ENCODE assay signal across 9 mouse cellular contexts in the genomic region with DNA sequence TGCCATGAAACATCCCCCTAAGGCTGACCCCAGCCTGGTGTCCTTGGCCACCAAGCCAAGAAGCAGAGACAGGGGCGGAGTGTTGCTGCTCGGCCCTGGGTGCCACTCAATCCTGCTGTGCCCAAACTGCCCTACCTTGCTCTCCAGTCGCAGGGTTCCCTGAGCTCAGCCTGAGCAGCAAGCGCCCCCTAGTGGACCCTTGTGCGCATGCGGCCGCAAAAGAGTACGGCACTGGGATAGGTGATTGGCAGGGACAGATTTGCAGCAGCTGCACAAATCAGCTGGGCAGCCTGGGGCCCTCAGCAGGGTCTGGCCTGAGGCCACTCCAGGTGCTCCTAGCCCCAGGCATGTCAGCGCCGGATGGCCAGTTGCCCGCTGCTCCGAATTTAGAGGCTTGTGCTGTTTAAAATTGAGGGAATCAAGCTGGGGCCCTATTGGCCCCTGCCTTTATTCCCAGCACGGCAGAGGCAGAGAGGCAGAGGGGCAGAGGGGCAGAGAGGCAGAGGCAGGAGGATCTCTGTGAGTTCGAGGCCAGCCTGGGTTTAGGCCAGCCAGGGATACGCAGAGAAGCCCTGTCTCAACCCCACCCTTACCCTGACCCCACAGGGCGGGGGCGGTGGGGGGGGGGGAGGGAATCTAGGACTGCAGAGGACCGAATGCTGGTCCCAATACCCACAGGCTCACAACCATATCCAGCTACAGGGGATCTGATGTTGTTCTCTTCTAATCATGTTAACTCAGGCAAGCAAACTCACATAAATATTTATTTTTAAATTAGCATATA. TPM values are rescaled to one million over a fixed set of nuclear protein-coding genes. Genes with fewer than 3 reads are reported as not detected.
DNase-seq lines count a peak whose midpoint lies in the region; ATAC-seq lines count a peak whose summit lies in the region.
"Had no signal": no experiment of that assay in that cellular context is flagged by ENCODE, and none has a peak within 500 bp of the region (broad histone marks: within the 10 kb centered on the region; RNA-seq: fewer than 3 reads in every experiment).

No protein-coding gene starts in this region.

- peaks cover 70% of the 10 kb centered on the region for H3K27me3 ChIP-seq in forebrain, embryonic 16.5 days (replicated peaks; ENCODE audit: control insufficient read depth, insufficient read depth, low read length)
- peaks cover 69% of the 10 kb centered on the region for H3K27me3 ChIP-seq in limb, embryonic 12.5 days
- peaks cover 73% of the 10 kb centered on the region for H3K27me3 ChIP-seq in midbrain, embryonic 12.5 days

- peak; percentile 33; the same call in 1 of the 2 replicates for ATAC-seq in forebrain, embryonic 16.5 days
- peak; percentile 80 for ATAC-seq in limb, embryonic 12.5 days (ENCODE audit: insufficient number of reproducible peaks, insufficient read depth, low FRiP score, low TSS enrichment, low read depth)
- peak; percentile 84 for ATAC-seq in midbrain, embryonic 12.5 days (ENCODE audit: low FRiP score, low read depth)

- no peak overlapping the region for H3K4me2 ChIP-seq in forebrain, embryonic 16.5 days (ENCODE audit: low read length)
- no peak overlapping the region for H3K4me2 ChIP-seq in limb, embryonic 12.5 days
- H3K4me2 ChIP-seq in midbrain, embryonic 12.5 days (replicated peaks), result no peak overlapping the region
- H3K4me2 ChIP-seq: embryonic facial prominence, embryonic 13.5 days had no signal

- H3K9ac ChIP-seq in forebrain, embryonic 16.5 days (replicated peaks; ENCODE audit: low read depth, low read length), result no peak overlapping the region
- H3K9ac ChIP-seq in limb, embryonic 12.5 days (replicated peaks), result no peak overlapping the region
- H3K9ac ChIP-seq in midbrain, embryonic 12.5 days (replicated peaks), result no peak overlapping the region
- H3K9ac ChIP-seq: embryonic facial prominence, embryonic 13.5 days had no signal

- no peaks in the 10 kb centered on the region for H3K36me3 ChIP-seq in forebrain, embryonic 16.5 days (ENCODE audit: control insufficient read depth, insufficient read depth)
- no peaks in the 10 kb centered on the region for H3K36me3 ChIP-seq in limb, embryonic 12.5 days
- H3K36me3 ChIP-seq in midbrain, embryonic 12.5 days, result no peaks in the 10 kb centered on the region
- H3K36me3 ChIP-seq: embryonic facial prominence, embryonic 13.5 days had no signal

- WGBS in forebrain, embryonic 16.5 days, result 22% methylated on average over 18 of the region's 18 CpGs
- WGBS in limb, embryonic 12.5 days, result 19% methylated on average over 16 of the region's 18 CpGs
- WGBS in midbrain, embryonic 12.5 days, result 22% methylated on average over 18 of the region's 18 CpGs

- H3K9me3 ChIP-seq in forebrain, embryonic 16.5 days (ENCODE audit: control insufficient read depth, low read length), result no peaks in the 10 kb centered on the region
- H3K9me3 ChIP-seq in limb, embryonic 12.5 days, result peaks cover 5% of the 10 kb centered on the region; the same call in 1 of the 2 replicates
- H3K9me3 ChIP-seq in midbrain, embryonic 12.5 days, result no peaks in the 10 kb centered on the region
- H3K9me3 ChIP-seq: embryonic facial prominence, embryonic 13.5 days had no signal

- no peak overlapping the region for H3K27ac ChIP-seq in forebrain, embryonic 16.5 days (ENCODE audit: low read length)
- no peak overlapping the region for H3K27ac ChIP-seq in limb, embryonic 12.5 days
- H3K27ac ChIP-seq in midbrain, embryonic 12.5 days (replicated peaks), result no peak overlapping the region
- H3K27ac ChIP-seq: embryonic facial prominence, embryonic 13.5 days had no signal

- no peaks in the 10 kb centered on the region for H3K4me1 ChIP-seq in forebrain, embryonic 16.5 days (replicated peaks; ENCODE audit: control insufficient read depth, insufficient read depth, low read length)
- peaks cover 9% of the 10 kb centered on the region; the same call in 1 of the 2 replicates for H3K4me1 ChIP-seq in limb, embryonic 12.5 days (replicated peaks)
- H3K4me1 ChIP-seq in midbrain, embryonic 12.5 days, result peaks cover 3% of the 10 kb centered on the region; the same call in 1 of the 2 replicates
- H3K4me1 ChIP-seq: embryonic facial prominence, embryonic 13.5 days had no signal

- peak; percentile 17 for DNase-seq in right cerebral cortex, adult 18-20 months
- no peak for DNase-seq in right cerebral cortex, postnatal 25 days
- peak; percentile 16 for DNase-seq in cerebellum, adult 11-12 months
- peak; percentile 78 for DNase-seq in induced T-regulatory cell, adult 2 months (ENCODE audit: low read depth)
- DNase-seq in spleen, postnatal 4 days (ENCODE audit: low spot score in 2 of 2), result peak; percentile 54 to 82

- H3K4me3 ChIP-seq in forebrain, embryonic 16.5 days (replicated peaks; ENCODE audit: low read length), result no peak overlapping the region
- H3K4me3 ChIP-seq in limb, embryonic 12.5 days (replicated peaks), result no peak overlapping the region
- no peak overlapping the region for H3K4me3 ChIP-seq in midbrain, embryonic 12.5 days
- H3K4me3 ChIP-seq: embryonic facial prominence, embryonic 13.5 days had no signal

RNA-seq across cellular contexts. Expression of gene Cdx2, which starts 13.8 kb away (rescaled TPM):
- polyA plus RNA-seq in forebrain, embryonic 16.5 days (2015; fragmentation: Nextera tagmentation; extraction: Ambion mirVana), result not detected in 2 replicates
- polyA plus RNA-seq in limb, embryonic 12.5 days (2016; fragmentation: Nextera tagmentation; extraction: Ambion mirVana), result not detected in 2 replicates
- not detected in 2 replicates for polyA plus RNA-seq in midbrain, embryonic 12.5 days (2016; fragmentation: Nextera tagmentation; extraction: Ambion mirVana)
- polyA plus RNA-seq: embryonic facial prominence, embryonic 13.5 days had no signal

RNA-seq across cellular contexts. Expression of gene Pdx1, which starts 23.6 kb away (rescaled TPM):
- not detected in 2 replicates for polyA plus RNA-seq in forebrain, embryonic 16.5 days (2015; fragmentation: Nextera tagmentation; extraction: Ambion mirVana)
- polyA plus RNA-seq in limb, embryonic 12.5 days (2016; fragmentation: Nextera tagmentation; extraction: Ambion mirVana), result not detected in 2 replicates
- polyA plus RNA-seq in midbrain, embryonic 12.5 days (2016; fragmentation: Nextera tagmentation; extraction: Ambion mirVana), result not detected in 2 replicates
- polyA plus RNA-seq: embryonic facial prominence, embryonic 13.5 days had no signal

RNA-seq across cellular contexts. Expression of gene Urad, which starts 28.9 kb away (rescaled TPM):
- not detected in 2 replicates for polyA plus RNA-seq in forebrain, embryonic 16.5 days (2015; fragmentation: Nextera tagmentation; extraction: Ambion mirVana)
- polyA plus RNA-seq in limb, embryonic 12.5 days (2016; fragmentation: Nextera tagmentation; extraction: Ambion mirVana), result not detected in 2 replicates
- polyA plus RNA-seq in midbrain, embryonic 12.5 days (2016; fragmentation: Nextera tagmentation; extraction: Ambion mirVana), result not detected in 2 replicates
- polyA plus RNA-seq: embryonic facial prominence, embryonic 13.5 days had no signal

Comparison
In these comparisons a context has a peak if more than half of its experiments do, and no peak if none do; other contexts are left out.
1. ATAC-seq: peak in every context shown above with its lines; median percentile 84 in midbrain, embryonic 12.5 days; 80 in limb, embryonic 12.5 days; 33 in forebrain, embryonic 16.5 days.